Mouse (Mus musculus) heart, postnatal 25 days (tissue): Measurements from ENCODE around the gene 6330409D20Rik. TPM values are rescaled to one million over a fixed set of nuclear protein-coding genes. Genes with fewer than 3 reads are reported as not detected.

ENCODE experiments used
- DNase-seq: peaks from one replicate; pipeline ENCODE4 v3.0.0; 2022; ENCODE audit warnings: low spot score
- intact Hi-C: fragments of 180-260 bp; cut with DNase I; formaldehyde crosslinking; loops from one replicate; pipeline ENCODE4 v1.15.1; 2025
- microRNA-seq: library from miRNA; unstranded; fragments of <30 nt; microRNA quantifications from one replicate; pipeline ENCODE4 v1.2.0, GENCODE M21; 2022
- total RNA-seq, 2 experiments: library from RNA; stranded (reverse); gene quantifications; 2 replicates each; pipeline ENCODE4 v1.2.3; 2021

6330409D20Rik gene
- total RNA-seq, 2 experiments from 2014 or later: not detected

DNA sequence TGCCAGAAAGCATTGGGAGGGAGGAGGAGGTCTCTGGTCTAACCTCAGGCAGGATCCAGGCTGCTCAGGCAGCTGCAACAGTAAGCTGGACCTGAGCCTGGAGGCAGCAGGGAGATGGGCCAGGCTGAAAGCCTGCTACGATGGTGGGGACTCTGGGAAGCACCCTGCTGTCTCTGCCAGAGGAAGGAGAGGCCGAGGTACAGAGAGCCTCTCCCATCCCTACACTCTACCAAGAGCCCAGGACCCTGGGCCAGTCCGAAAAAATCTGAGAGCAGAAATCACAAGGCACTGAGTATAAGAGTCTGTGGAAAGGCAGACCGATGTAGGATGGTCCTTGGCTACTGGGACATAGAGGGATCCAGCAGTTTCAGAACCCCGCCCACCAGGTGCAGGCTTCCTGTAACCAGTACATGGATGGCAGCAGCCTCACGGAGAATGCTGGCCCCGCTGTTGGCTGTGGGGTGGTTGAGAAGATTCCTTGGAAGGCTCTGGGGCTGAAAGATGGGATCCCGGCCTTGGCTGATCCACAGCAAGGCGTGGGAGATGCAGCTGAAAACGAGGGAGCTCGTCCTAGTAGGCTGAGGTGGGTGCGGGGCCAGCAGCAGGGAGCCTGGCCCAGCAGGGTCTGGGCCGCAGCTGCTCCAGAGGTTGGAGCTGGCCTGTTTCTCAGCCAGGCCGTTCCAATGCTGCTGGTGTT, 57.9 kb downstream of the 6330409D20Rik start:
- intact Hi-C loops: no loop called here

More for the DNA sequence above, 57.9 kb downstream of the 6330409D20Rik start:
- no peak for DNase-seq

Small RNAs within 50 kb of the gene (microRNA-seq; reads per million reads assigned to microRNA genes)
- gene Mir2861 (not detected), gene Mir3960 (not detected), gene Mir8093 (not detected)

Other genes with a start within 250 kb of the 6330409D20Rik start
- 1 to 10 TPM; 7.8 to 9.2 TPM for gene Fam102a, start 205.7 kb downstream of the 6330409D20Rik start, total RNA-seq
- 10 to 100 TPM; 18.6 to 23.3 TPM for gene Dpm2, start 170.2 kb downstream of the 6330409D20Rik start, total RNA-seq
- not detected for gene Pip5kl1, start 166.2 kb downstream of the 6330409D20Rik start, total RNA-seq
- not detected for gene 9430097D07Rik, start 165.3 kb downstream of the 6330409D20Rik start, total RNA-seq
- 10 to 100 TPM; 17.7 to 21.4 TPM for gene St6galnac4, start 153.9 kb downstream of the 6330409D20Rik start, total RNA-seq
- 100 to 1,000 TPM; 104 to 110 TPM for gene St6galnac6, start 141.3 kb downstream of the 6330409D20Rik start, total RNA-seq
- gene Ak1, start 119.3 kb downstream of the 6330409D20Rik start, total RNA-seq: 100 to 1,000 TPM; 733 to 743 TPM
- 100 to 1,000 TPM; 126 to 140 TPM for gene Eng, start 94.4 kb downstream of the 6330409D20Rik start, total RNA-seq
- gene Fpgs, start 36.9 kb downstream of the 6330409D20Rik start, total RNA-seq: 1 to 10 TPM; 4.2 to 6.0 TPM
- 10 to 100 TPM; 23.4 to 26.4 TPM for gene Cdk9, start 27.9 kb downstream of the 6330409D20Rik start, total RNA-seq
- gene Sh2d3c, start 20.0 kb downstream of the 6330409D20Rik start, total RNA-seq: 10 to 100 TPM; 20.7 to 25.4 TPM
- 1 to 10 TPM; 8.1 to 8.3 TPM for gene Tor2a, start 16.2 kb upstream of the 6330409D20Rik start, total RNA-seq
- under 1 TPM; 0.10 to 0.17 TPM for gene Ttc16, start 34.6 kb upstream of the 6330409D20Rik start, total RNA-seq
- gene Ptrh1, start 34.8 kb upstream of the 6330409D20Rik start, total RNA-seq: 1 to 10 TPM; 2.6 to 4.2 TPM
- gene Cfap157, start 43.4 kb upstream of the 6330409D20Rik start, total RNA-seq: not detected
- gene Stxbp1, start 106.2 kb upstream of the 6330409D20Rik start, total RNA-seq: 10 to 100 TPM; 11.0 to 11.7 TPM
- gene Fam129b, start 135.1 kb upstream of the 6330409D20Rik start, total RNA-seq: 10 to 100 TPM; 23.8 to 31.9 TPM
- 10 to 100 TPM; 54.8 to 58.8 TPM for gene Rpl12, start 220.5 kb upstream of the 6330409D20Rik start, total RNA-seq
- gene Lrsam1, start 220.6 kb upstream of the 6330409D20Rik start, total RNA-seq: 10 to 100 TPM; 12.4 to 16.4 TPM
- 10 to 100 TPM; 14.6 to 16.0 TPM for gene Slc2a8, start 241.1 kb upstream of the 6330409D20Rik start, total RNA-seq